Mouse (Mus musculus) bone marrow macrophage, adult 2 months (primary cell): ENCODE results near the gene Ccl24. TPM values are rescaled to one million over a fixed set of nuclear protein-coding genes. Genes with fewer than 3 reads are reported as not detected.
A peak's percentile ranks its signal among the peaks of the same experiment; 100 is the strongest.

Source experiments
- H3K27ac ChIP-seq: 2 replicates; pipeline ENCODE4 v1.5.1; 2012; ENCODE audit warnings: low read depth, low read length; ENCODE audit not compliant: insufficient read depth
- H3K4me1 ChIP-seq: 2 replicates; pipeline ENCODE4 v1.6.1; 2012; ENCODE audit warnings: low read length; ENCODE audit not compliant: control insufficient read depth, insufficient read depth
- H3K4me3 ChIP-seq: 2 replicates; pipeline ENCODE4 v1.5.1; 2012; ENCODE audit warnings: mild to moderate bottlenecking, low read length, moderate library complexity; ENCODE audit not compliant: insufficient read depth
- CTCF ChIP-seq: IDR thresholded peaks from 2 replicates; pipeline ENCODE4 v1.5.1; 2012; ENCODE audit warnings: low read depth, mild to moderate bottlenecking, low read length, moderate library complexity
- POLR2A ChIP-seq: IDR thresholded peaks from 2 replicates; pipeline ENCODE4 v1.6.1; 2012; ENCODE audit warnings: mild to moderate bottlenecking, low read depth, low read length, borderline replicate concordance
- polyA plus RNA-seq: library from polyadenylated mRNA; stranded (reverse); fragments of >200 nt; gene quantifications from 2 replicates; pipeline ENCODE4 v1.2.4, GENCODE M21; 2012; ENCODE audit not compliant: missing spikeins, insufficient read depth, insufficient read length

The Ccl24 gene
- polyA plus RNA-seq, 1 experiment: 0.71 TPM

- Histone ChIP-seq H3K4me3 (no peak overlapping the region), H3K27ac (no peak overlapping the region), H3K4me1 (peaks cover 12% of the 10 kb centered on the region)
- TF ChIP-seq CTCF (no peak), POLR2A (no peak)
Observed at GRCm38 (mm10) chr5:135547990-135548389, 24.9 kb downstream of the Ccl24 start.

- H3K4me3 ChIP-seq: peak within 1 kb of the TSS; percentile 74
- no peak within 1 kb of the TSS for H3K27ac ChIP-seq
- H3K4me1 ChIP-seq: peaks cover 14% of the 10 kb centered on the region
- TF ChIP-seq POLR2A (no peak), CTCF (no peak)
Observed at GRCm38 (mm10) chr5:135544865-135545797, 27.7 kb downstream of the Ccl24 start, which contains the start of gene Hip1. TSS of gene Hip1 (minus strand) at chr5:135545120.

- H3K4me1 ChIP-seq: peaks cover 20% of the 10 kb centered on the region
- H3K4me3 ChIP-seq: peak overlapping the region; percentile 74
- TF ChIP-seq CTCF: no peak
- TF ChIP-seq POLR2A: no peak
- no peak overlapping the region for H3K27ac ChIP-seq
Observed at GRCm38 (mm10) chr5:135544032-135544558, 28.8 kb downstream of the Ccl24 start.

GRCm38 (mm10) chr5:135537794-135538214, 35.0 kb downstream of the Ccl24 start:
- Histone ChIP-seq H3K27ac (peak overlapping the region; percentile 33), H3K4me1 (peaks cover 35% of the 10 kb centered on the region), H3K4me3 (no peak overlapping the region)
- TF ChIP-seq CTCF (peak; percentile 24; the same call in 1 of the 2 replicates), POLR2A (no peak)

- Histone ChIP-seq H3K27ac (peak overlapping the region; percentile 33), H3K4me1 (peaks cover 35% of the 10 kb centered on the region), H3K4me3 (no peak overlapping the region)
- TF ChIP-seq CTCF: no peak
- no peak for TF ChIP-seq POLR2A
Observed at GRCm38 (mm10) chr5:135537326-135537725, 35.5 kb downstream of the Ccl24 start.

GRCm38 (mm10) chr5:135535867-135536266, 37.0 kb downstream of the Ccl24 start:
- Histone ChIP-seq H3K27ac (no peak overlapping the region), H3K4me1 (peaks cover 34% of the 10 kb centered on the region), H3K4me3 (no peak overlapping the region)
- no peak for TF ChIP-seq CTCF
- TF ChIP-seq POLR2A: no peak

- TF ChIP-seq CTCF: no peak
- no peak for TF ChIP-seq POLR2A
- Histone ChIP-seq H3K4me1 (peaks cover 26% of the 10 kb centered on the region), H3K4me3 (no peak overlapping the region), H3K27ac (no peak overlapping the region)
Observed at GRCm38 (mm10) chr5:135533431-135533830, 39.4 kb downstream of the Ccl24 start.

GRCm38 (mm10) chr5:135531306-135531845, 41.5 kb downstream of the Ccl24 start:
- Histone ChIP-seq H3K4me1 (peaks cover 14% of the 10 kb centered on the region), H3K4me3 (no peak overlapping the region), H3K27ac (no peak overlapping the region)
- TF ChIP-seq POLR2A (no peak), CTCF (no peak)

GRCm38 (mm10) chr5:135529964-135530363, 42.9 kb downstream of the Ccl24 start:
- H3K4me3 ChIP-seq: no peak overlapping the region
- TF ChIP-seq CTCF: no peak
- TF ChIP-seq POLR2A: no peak
- no peak overlapping the region for H3K27ac ChIP-seq
- H3K4me1 ChIP-seq: peaks cover 14% of the 10 kb centered on the region

- Histone ChIP-seq H3K4me3 (no peak overlapping the region), H3K27ac (no peak overlapping the region), H3K4me1 (peaks cover 19% of the 10 kb centered on the region)
- no peak for TF ChIP-seq CTCF
- TF ChIP-seq POLR2A: no peak
Observed at GRCm38 (mm10) chr5:135529310-135529709, 43.5 kb downstream of the Ccl24 start.
